Mouse (Mus musculus) brain, adult 10 weeks (tissue): ENCODE measurements around the gene Fah. TPM values are rescaled to one million over a fixed set of nuclear protein-coding genes. Genes with fewer than 3 reads are reported as not detected.

Source experiments
- polyA plus RNA-seq: library from polyadenylated mRNA; stranded (reverse); fragments of 350-450 nt; fragmentation: Illumina TruSeq; extraction: RNeasy Lipid Tissue Mini Kit (QIAGEN cat#74804); gene quantifications from one replicate; pipeline ENCODE4 v1.2.3, GENCODE M21; 2015; ENCODE audit warnings: low read depth, low replicate concordance

Fah gene
- 31.0 TPM for polyA plus RNA-seq

GRCm38 (mm10) chr7:84606293-84606749 is at the start of gene Fah:
Gene Fah (minus strand): TSS chr7:84606722.

Other genes starting within 250 kb of the Fah start
- gene Arnt2, start 196.5 kb downstream of the Fah start, polyA plus RNA-seq = 135 TPM
- 12.5 TPM for gene Gm2115, start 77.8 kb downstream of the Fah start, polyA plus RNA-seq
- 133 TPM for gene Zfand6, start 83.2 kb upstream of the Fah start, polyA plus RNA-seq
- gene Olfr291, start 246.8 kb upstream of the Fah start, polyA plus RNA-seq = not detected